Mouse (Mus musculus): ENCODE results near the gene Tlnrd1.

Gene Tlnrd1

DNA sequence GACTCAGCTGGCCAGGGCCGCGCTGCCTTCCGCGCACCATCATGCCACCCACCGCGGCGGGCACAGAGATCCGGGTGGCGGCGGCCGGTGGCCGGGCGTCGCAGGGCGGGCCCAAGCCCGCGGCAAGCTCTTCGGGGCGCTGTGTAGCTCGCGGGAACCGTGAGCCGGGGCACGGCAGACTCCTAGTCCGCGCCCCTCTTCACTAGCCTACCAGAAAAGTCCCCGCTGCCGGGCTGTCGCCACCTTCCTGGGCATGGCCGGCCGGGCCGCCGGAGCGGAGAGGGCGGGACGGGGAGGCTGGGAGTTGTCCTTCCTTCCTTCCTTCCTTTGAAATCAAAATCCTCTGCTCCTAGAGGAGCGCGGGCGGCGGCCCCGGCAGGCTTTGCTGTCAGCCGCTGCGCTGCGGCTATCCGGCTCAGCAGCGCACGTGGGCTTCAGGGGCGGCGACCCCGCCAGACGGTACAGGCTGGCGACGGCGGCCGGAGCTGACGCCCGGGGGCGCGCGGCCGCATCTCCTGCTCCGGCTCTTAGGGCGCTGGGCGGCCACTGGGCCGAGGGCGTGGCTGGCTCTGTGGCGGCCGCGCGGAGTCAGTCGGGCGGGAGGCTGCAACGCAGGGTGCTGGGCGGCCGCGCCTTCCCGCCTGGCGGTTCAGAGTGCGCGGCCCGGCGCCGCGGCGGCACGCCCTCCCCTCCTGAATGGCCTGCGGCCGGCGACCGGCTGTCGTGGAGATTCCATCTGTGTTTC lies 657 bp downstream of the Tlnrd1 start:
- DNase-seq, result peak; percentile 86

- peak; percentile 68 for DNase-seq
Measured at GRCm38 (mm10) chr7:83882633-83883275, 1.4 kb downstream of the Tlnrd1 start.

DNA sequence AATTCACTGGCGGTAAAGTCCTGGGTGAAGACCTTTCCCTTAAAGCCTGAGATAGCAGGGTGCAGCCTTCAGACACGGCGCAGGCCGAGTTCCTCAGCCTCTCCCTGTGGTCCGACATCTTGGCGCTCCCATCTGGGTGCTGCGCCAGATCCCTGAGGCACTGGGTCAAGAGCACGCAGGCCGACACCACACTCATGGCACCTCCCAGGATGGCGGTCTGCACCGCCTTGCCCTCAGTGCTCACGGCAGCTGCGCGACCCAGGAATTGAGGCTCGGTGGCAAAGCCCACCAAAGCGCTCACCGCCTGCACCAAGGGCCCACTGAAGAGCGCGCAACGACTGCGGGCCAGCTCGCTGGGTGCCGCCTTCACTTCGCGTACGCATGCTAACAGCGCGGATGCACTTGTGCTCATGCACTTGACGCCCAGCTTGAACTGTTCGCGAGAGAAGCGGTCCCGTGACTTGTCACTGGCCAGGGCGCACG lies 1.9 kb downstream of the Tlnrd1 start:
- DNase-seq, result no peak

- DNase-seq, result no peak
Measured at GRCm38 (mm10) chr7:83878676-83879448, 5.2 kb downstream of the Tlnrd1 start.

DNA sequence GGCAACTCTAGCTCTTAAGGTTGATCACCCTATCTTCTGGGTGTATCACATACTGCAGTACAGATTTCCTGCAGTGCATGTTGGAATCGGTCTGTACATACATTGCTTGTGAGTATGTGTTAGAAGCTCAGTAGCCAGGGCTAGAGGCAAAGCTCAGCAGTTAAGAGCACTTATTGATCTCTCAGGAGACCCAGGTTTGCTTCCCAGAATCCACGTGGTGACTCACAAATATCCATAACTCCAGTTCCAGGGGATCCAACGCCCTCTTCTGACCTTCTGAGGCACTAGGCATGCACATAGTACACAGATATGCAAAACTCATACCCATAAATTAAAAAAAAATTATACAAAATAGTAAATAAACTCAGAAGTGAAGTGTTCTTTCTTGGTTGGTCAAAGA lies 7.0 kb downstream of the Tlnrd1 start:
- no peak for DNase-seq

DNA sequence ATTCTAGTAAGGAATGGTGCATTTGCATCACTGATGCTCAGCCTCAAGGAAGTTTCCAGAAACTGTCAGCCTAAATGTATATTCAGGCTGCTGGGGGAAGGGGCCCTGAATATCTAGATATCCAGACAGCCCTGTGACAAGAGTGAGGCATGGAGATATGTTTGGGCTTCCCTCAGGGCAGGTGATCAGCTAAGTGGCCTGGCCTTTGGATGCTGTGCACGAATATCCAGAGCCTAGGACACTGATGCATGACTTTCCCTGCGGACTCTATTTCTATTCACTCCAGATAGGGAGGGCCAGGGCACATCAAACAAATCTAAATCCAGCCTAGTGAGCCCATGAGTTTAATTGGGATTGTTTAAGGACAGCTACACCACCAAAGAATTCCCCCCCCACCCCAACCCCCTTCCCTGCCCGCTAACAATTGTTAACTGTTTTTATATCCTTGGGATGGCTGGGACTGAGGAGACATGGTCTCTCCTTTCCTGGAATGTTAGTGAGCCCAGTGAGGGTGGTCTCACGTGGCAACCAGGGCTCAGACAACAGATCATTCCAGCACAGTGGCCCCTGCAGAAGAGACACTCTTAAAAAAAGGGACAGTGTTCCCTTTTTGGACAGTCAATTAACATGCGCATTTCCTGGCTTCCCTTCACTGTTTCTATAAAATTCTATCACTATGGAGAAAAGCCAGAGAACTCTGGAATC lies 14.1 kb downstream of the Tlnrd1 start:
- no peak for DNase-seq

DNA sequence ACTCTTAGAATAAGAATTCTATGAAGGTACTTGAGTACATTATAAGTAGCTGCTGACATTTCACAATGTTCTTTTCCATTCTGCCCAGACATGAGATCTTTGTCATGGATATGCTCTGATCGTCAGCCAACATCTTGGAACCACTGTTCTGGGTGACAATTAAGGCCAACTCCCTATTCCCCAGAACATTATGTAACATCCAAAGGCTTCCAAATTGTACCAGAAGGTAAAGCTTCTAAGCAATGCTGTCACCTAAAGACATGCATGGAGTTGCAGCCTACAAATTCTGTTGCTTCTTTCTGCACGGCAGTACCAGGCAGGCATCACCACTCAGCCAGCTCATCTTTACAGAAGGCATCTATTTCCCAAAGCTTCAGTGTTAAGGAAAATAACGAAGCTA lies 15.9 kb downstream of the Tlnrd1 start:
- DNase-seq, result no peak

GRCm38 (mm10) chr7:83863554-83863953 lies 20.6 kb downstream of the Tlnrd1 start:
- no peak for DNase-seq

GRCm38 (mm10) chr7:83859378-83860083 lies 24.6 kb downstream of the Tlnrd1 start:
- DNase-seq, result peak; percentile 74

DNA sequence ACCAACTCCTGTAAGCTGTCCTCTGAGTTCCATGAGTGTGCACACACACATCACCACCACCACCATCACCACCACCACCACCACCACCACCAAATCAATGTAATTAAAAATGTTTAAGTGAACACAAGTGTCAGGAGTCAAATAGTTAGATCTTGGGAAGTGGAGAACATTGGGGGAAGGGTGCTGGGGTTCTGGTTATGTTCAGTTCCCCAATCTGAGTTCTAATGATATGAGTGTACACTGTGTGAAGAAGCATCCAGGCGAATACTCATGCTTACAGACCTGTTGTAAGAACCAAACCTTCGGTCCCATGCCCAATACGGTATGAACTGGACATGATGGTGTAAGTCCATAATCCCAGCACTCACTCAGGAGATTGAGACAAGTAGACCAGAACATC lies 26.2 kb downstream of the Tlnrd1 start:
- no peak for DNase-seq

GRCm38 (mm10) chr7:83857208-83857488 lies 27.0 kb downstream of the Tlnrd1 start:
- no peak for DNase-seq

GRCm38 (mm10) chr7:83856353-83857207 lies 27.5 kb downstream of the Tlnrd1 start:
- DNase-seq, result peak; percentile 80

GRCm38 (mm10) chr7:83855203-83855602 lies 28.9 kb downstream of the Tlnrd1 start:
- no peak for DNase-seq

- DNase-seq, result no peak
Measured at GRCm38 (mm10) chr7:83852381-83853380, 31.4 kb downstream of the Tlnrd1 start.

DNA sequence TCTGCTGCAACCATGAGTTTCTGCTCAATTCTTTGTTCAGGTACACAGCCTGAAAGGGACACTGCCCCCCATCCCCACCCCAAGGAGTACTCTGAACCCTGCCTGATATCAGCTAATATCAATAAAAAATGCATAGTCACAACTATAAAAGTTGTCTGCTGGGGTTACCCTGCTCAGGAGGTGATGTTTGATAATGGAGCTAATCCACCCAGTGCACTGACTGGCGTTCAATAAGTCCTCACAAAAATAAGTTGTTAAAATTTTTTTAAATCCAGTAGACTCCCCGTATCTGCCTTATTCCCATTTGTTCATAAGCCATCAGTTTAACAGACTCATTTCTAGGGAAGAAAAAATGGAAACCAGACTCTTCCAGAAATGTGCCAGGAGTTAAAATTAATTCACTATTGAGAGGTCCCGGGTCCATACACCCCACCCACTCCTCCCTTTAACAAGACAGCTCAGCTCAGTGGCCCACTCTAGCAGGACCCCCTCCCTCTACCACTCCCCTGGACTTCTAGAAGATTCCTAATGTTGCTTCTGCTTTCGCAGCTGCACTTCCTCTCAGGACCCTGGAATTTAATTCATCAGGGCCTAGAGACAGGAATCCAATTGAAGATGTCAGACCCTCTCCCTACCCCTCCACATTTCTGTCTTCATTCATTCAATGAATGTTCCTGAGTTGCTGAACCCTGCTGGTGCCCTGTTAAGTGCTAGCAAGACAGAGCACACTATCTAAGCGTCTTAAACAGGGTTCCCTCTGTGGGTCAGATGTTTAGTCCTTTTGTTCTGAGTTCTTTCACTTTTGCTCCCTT lies 32.3 kb downstream of the Tlnrd1 start:
- DNase-seq, result no peak

DNA sequence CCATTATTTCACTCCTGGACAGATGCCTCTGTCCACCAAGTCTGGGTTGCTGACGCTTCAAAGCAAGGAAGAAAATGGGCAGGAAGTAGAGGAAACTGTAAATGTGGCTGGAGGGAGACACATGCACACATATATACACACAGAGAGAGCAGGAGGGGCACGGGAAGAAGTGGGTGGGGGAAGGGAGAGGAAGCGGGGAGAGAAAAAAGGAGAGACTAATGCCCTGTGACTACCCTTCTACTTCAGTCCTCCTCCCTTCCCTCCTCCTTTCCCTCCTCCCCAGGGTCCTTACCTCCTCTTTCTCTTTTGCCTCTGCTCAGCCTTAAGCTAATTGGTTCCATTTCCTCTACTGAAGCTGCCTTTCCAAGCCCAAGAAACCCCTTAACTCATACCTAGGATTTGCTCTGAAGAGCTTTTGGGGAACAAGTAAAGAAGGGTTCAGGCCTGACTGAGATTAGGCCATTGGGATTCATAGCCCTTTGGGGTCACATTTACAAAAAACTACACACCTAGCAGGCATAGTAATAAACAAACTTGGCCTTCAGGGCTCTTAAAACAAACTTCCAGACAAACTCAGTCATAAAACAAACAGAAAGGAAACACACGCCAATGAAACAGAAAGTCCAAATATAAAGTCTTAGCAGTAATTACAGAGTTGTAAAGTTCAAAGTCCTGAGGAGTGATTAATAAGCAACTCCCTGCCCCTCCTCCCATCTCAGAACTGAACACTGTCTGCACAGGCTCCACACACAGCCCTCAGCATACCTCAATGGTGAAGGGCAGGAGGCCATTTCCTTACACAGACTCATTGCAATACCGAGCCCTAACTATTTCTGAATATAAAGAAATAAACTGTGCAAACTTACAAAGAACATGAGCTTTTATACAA lies 36.7 kb downstream of the Tlnrd1 start:
- no peak for DNase-seq

GRCm38 (mm10) chr7:83844807-83845206 lies 39.3 kb downstream of the Tlnrd1 start:
- no peak for DNase-seq

Measured in lung, postnatal 36 days (tissue).